Mouse (Mus musculus) MEL (cell line): ENCODE measurements around the gene Susd3. TPM values are rescaled to one million over a fixed set of nuclear protein-coding genes. Genes with fewer than 3 reads are reported as not detected.

ENCODE experiments used
- DNase-seq: peaks from one replicate; pipeline ENCODE4 v3.0.0; 2011; ENCODE audit warnings: low read depth, low spot score
- H3K27ac ChIP-seq: 2 replicates; pipeline ENCODE4 v1.5.1; 2012; ENCODE audit warnings: low read depth, mild to moderate bottlenecking, control low read depth, low read length, moderate library complexity; ENCODE audit not compliant: control insufficient read depth
- H3K27me3 ChIP-seq, 2 experiments: fragments of 150-350 bp in 1 of 2; sonication (generic) in 1 of 2; 2 replicates each; pipeline ENCODE4 v1.6.1; 2012; ENCODE audit warnings: low read length in 2 of 2, mild to moderate bottlenecking in 2 of 2, improper control_type of control experiment in 1 of 2, moderate library complexity in 1 of 2; ENCODE audit not compliant: insufficient read depth in 2 of 2, control insufficient read depth in 1 of 2
- H3K36me3 ChIP-seq, 2 experiments: 2 replicates each; pipeline ENCODE4 v1.6.1; 2012 to 2014; ENCODE audit warnings: low read length in 2 of 2, improper control_type of control experiment in 1 of 2, inconsistent platforms in 1 of 2, mild to moderate bottlenecking in 1 of 2; ENCODE audit not compliant: insufficient read depth in 2 of 2, control insufficient read depth in 1 of 2
- H3K4me1 ChIP-seq, 2 experiments: fragments of 150-350 bp in 1 of 2; sonication (generic) in 1 of 2; 2 replicates each; pipeline ENCODE4 v1.6.1; 2012; ENCODE audit warnings: low read length in 2 of 2, improper control_type of control experiment in 1 of 2, mild to moderate bottlenecking in 1 of 2; ENCODE audit not compliant: insufficient read depth in 2 of 2, control insufficient read depth in 1 of 2
- H3K4me3 ChIP-seq, 2 experiments: fragments of 150-350 bp in 1 of 2; sonication (generic) in 1 of 2; 2 replicates each; pipeline ENCODE4 v1.5.1; 2012; ENCODE audit warnings: low read depth in 2 of 2, low read length in 2 of 2, mild to moderate bottlenecking in 2 of 2, moderate library complexity in 2 of 2, control low read depth in 1 of 2, improper control_type of control experiment in 1 of 2; ENCODE audit not compliant: control insufficient read depth in 1 of 2, insufficient read depth in 1 of 2
- H3K79me2 ChIP-seq: 2 replicates; pipeline ENCODE4 v1.6.1; 2012; ENCODE audit warnings: mild to moderate bottlenecking, low read length, moderate library complexity; ENCODE audit not compliant: control insufficient read depth, poor library complexity, insufficient read depth
- H3K9ac ChIP-seq: 2 replicates; pipeline ENCODE4 v1.6.1; 2012; ENCODE audit warnings: low read depth, mild to moderate bottlenecking, control low read depth, low read length, moderate library complexity; ENCODE audit not compliant: control insufficient read depth, poor library complexity, severe bottlenecking
- H3K9me3 ChIP-seq: fragments of 150-350 bp; sonication (generic); replicated peaks from 2 replicates; pipeline ENCODE4 v1.6.1; 2012; ENCODE audit warnings: mild to moderate bottlenecking, low read length, improper control_type of control experiment, moderate library complexity; ENCODE audit not compliant: insufficient read depth
- BHLHE40 ChIP-seq: IDR thresholded peaks from 2 replicates; pipeline ENCODE4 v1.6.1; 2012; ENCODE audit warnings: low read depth, mild to moderate bottlenecking, inconsistent platforms, low read length, improper control_type of control experiment, borderline replicate concordance
- CHD1 ChIP-seq: IDR thresholded peaks from 2 replicates; pipeline ENCODE4 v1.6.1; 2012; ENCODE audit warnings: low read depth, mild to moderate bottlenecking, inconsistent platforms, low read length, improper control_type of control experiment
- E2F4 ChIP-seq: IDR thresholded peaks from 2 replicates; pipeline ENCODE4 v1.6.1; 2011; ENCODE audit warnings: low read depth, low read length, improper control_type of control experiment, borderline replicate concordance
- ELF1 ChIP-seq: IDR thresholded peaks from 2 replicates; pipeline ENCODE4 v1.6.1; 2014; ENCODE audit warnings: low read depth, mild to moderate bottlenecking, inconsistent platforms, low read length, improper control_type of control experiment, moderate library complexity
- JUND ChIP-seq: IDR thresholded peaks from 2 replicates; pipeline ENCODE4 v1.6.1; 2011; ENCODE audit warnings: low read depth, mild to moderate bottlenecking, improper control_type of control experiment, low read length
- MEF2A ChIP-seq: IDR thresholded peaks from 2 replicates; pipeline ENCODE4 v1.6.1; 2014; ENCODE audit warnings: low read depth, mild to moderate bottlenecking, inconsistent platforms, low read length, improper control_type of control experiment; ENCODE audit not compliant: poor library complexity, insufficient replicate concordance, severe bottlenecking; ENCODE audit errors: extremely low read depth
- MYC ChIP-seq: IDR thresholded peaks from 2 replicates; pipeline ENCODE4 v1.6.1; 2011; ENCODE audit warnings: low read depth, mild to moderate bottlenecking, low read length, improper control_type of control experiment, moderate library complexity
- NELFE ChIP-seq: IDR thresholded peaks from 2 replicates; pipeline ENCODE4 v1.6.1; 2011; ENCODE audit warnings: low read depth, low read length, improper control_type of control experiment
- NRF1 ChIP-seq: IDR thresholded peaks from 2 replicates; pipeline ENCODE4 v1.6.1; 2014; ENCODE audit warnings: low read depth, mild to moderate bottlenecking, inconsistent platforms, low read length, improper control_type of control experiment, moderate library complexity; ENCODE audit not compliant: poor library complexity, insufficient read depth, severe bottlenecking
- POLR2A ChIP-seq, 2 experiments: IDR thresholded peaks; 2 replicates each; pipeline ENCODE4 v1.6.1; 2011 to 2012; ENCODE audit warnings: low read length in 2 of 2, mild to moderate bottlenecking in 2 of 2, control low read depth in 1 of 2, improper control_type of control experiment in 1 of 2, low read depth in 1 of 2, moderate library complexity in 1 of 2; ENCODE audit not compliant: control insufficient read depth in 1 of 2, insufficient read depth in 1 of 2, poor library complexity in 1 of 2
- POLR2AphosphoS5 ChIP-seq: IDR thresholded peaks from 2 replicates; pipeline ENCODE4 v1.6.1; 2012; ENCODE audit warnings: low read depth, borderline replicate concordance, mild to moderate bottlenecking, inconsistent platforms, low read length, moderate library complexity, mixed read lengths
- TAL1 ChIP-seq: IDR thresholded peaks from 2 replicates; pipeline ENCODE4 v1.6.1; 2012; ENCODE audit warnings: mild to moderate bottlenecking, inconsistent platforms, low read length, moderate library complexity, mixed read lengths
- TBP ChIP-seq: IDR thresholded peaks from 2 replicates; pipeline ENCODE4 v1.8.0; 2011; ENCODE audit warnings: low read depth, low read length, improper control_type of control experiment
- TCF12 ChIP-seq: IDR thresholded peaks from 2 replicates; pipeline ENCODE4 v1.6.1; 2014; ENCODE audit warnings: low read depth, mild to moderate bottlenecking, inconsistent platforms, low read length, improper control_type of control experiment, moderate library complexity
- USF1 ChIP-seq: IDR thresholded peaks from 2 replicates; pipeline ENCODE4 v1.6.1; 2014; ENCODE audit warnings: low read depth, mild to moderate bottlenecking, inconsistent platforms, low read length, improper control_type of control experiment, moderate library complexity
- ZKSCAN1 ChIP-seq: IDR thresholded peaks from 2 replicates; pipeline ENCODE4 v1.6.1; 2012; ENCODE audit warnings: low read depth, mild to moderate bottlenecking, inconsistent platforms, low read length, improper control_type of control experiment, moderate library complexity
- ZMIZ1 ChIP-seq: IDR thresholded peaks from 2 replicates; pipeline ENCODE4 v1.6.1; 2012; ENCODE audit warnings: low read depth, mild to moderate bottlenecking, inconsistent platforms, low read length, improper control_type of control experiment, moderate library complexity
- polyA plus RNA-seq, 2 experiments: library from polyadenylated mRNA; stranded (reverse) in 1 of 2; unstranded in 1 of 2; fragments of >175 nt in 1 of 2; fragments of >200 nt in 1 of 2; gene quantifications; 2 replicates each; pipeline versions ENCODE4 v1.2.1 to v1.2.4; 2012; ENCODE audit warnings: low replicate concordance in 2 of 2, low read depth in 1 of 2; ENCODE audit not compliant: insufficient read length in 2 of 2, insufficient read depth in 1 of 2, missing spikeins in 1 of 2
- total RNA-seq: library from RNA; depleted of rRNA; stranded (reverse); fragments of 300-350 nt; gene quantifications from 2 replicates; pipeline ENCODE4 v1.2.3, GENCODE M21; 2012

Susd3 gene
- total and polyA plus RNA-seq, 3 experiments, result 10.8 to 16.2 TPM; not detected in 1

- H3K4me1 ChIP-seq, result peaks cover 0 to 15% of the 10 kb centered on the region in 2 experiments
- peak overlapping the region; percentile 80 for H3K9ac ChIP-seq
- H3K9me3 ChIP-seq, result no peaks in the 10 kb centered on the region
- peaks cover 0 to 4% of the 10 kb centered on the region in 2 experiments; a peak in 1 of 4 replicates for H3K36me3 ChIP-seq
- H3K27me3 ChIP-seq, result no peaks in the 10 kb centered on the region
- TF ChIP-seq MEF2A (no peak), ZKSCAN1 (no peak), MYC (no peak), NRF1 (no peak), USF1 (no peak)
- no peaks in the 10 kb centered on the region; the same call in 1 of the 2 replicates for H3K79me2 ChIP-seq
- H3K4me3 ChIP-seq, result peak overlapping the region; percentile 66 to 73
- peak overlapping the region; percentile 30; the same call in 1 of the 2 replicates for H3K27ac ChIP-seq
- DNase-seq, result no peak
Measured at GRCm38 (mm10) chr13:49215128-49215503, 33.4 kb downstream of the Susd3 start.

- H3K9me3 ChIP-seq, result no peaks in the 10 kb centered on the region
- no peak overlapping the region for H3K9ac ChIP-seq
- peaks cover 0 to 4% of the 10 kb centered on the region in 2 experiments; a peak in 1 of 4 replicates for H3K36me3 ChIP-seq
- DNase-seq, result peak; percentile 45
- TF ChIP-seq NRF1 (no peak), ZKSCAN1 (no peak), ZMIZ1 (no peak), NELFE (no peak), TAL1 (no peak), MEF2A (no peak), E2F4 (no peak), POLR2A (IDR thresholded peaks at IDR 0.05; ENCODE audit: control insufficient read depth in 1 of 2, insufficient read depth in 1 of 2, low read depth in 1 of 2, low read length in 2 of 2, poor library complexity in 1 of 2) (no peak), BHLHE40 (no peak), JUND (no peak), TBP (no peak), CHD1 (no peak), POLR2AphosphoS5 (no peak), TCF12 (no peak), ELF1 (no peak)
- TF ChIP-seq, all 39 proteins: peak for 0
- Histone ChIP-seq H3K79me2 (no peaks in the 10 kb centered on the region; the same call in 1 of the 2 replicates), H3K27me3 (no peaks in the 10 kb centered on the region), H3K4me1 (peaks cover 0 to 15% of the 10 kb centered on the region in 2 experiments), H3K27ac (no peak overlapping the region), H3K4me3 (no peak overlapping the region)
Measured at GRCm38 (mm10) chr13:49214454-49214853, 34.1 kb downstream of the Susd3 start.
